Mouse (Mus musculus) hindbrain, embryonic 15.5 days (tissue): ENCODE data around the gene Mturn. TPM values are rescaled to one million over a fixed set of nuclear protein-coding genes. Genes with fewer than 3 reads are reported as not detected.

Source experiments
- ATAC-seq: fragments of 200-750 bp; cut with Nextera tagmentation; 2 replicates; pipeline ENCODE4 v1.8.0; 2017; ENCODE audit warnings: low read depth, moderate number of reproducible peaks, moderate TSS enrichment; ENCODE audit not compliant: low FRiP score
- H3K27ac ChIP-seq: fragments of 300-500 bp; sonication (generic); replicated peaks from 2 replicates; pipeline ENCODE4 v1.5.1; 2015; ENCODE audit warnings: mild to moderate bottlenecking, inconsistent platforms
- H3K27me3 ChIP-seq: fragments of 300-500 bp; sonication (generic); 2 replicates; pipeline ENCODE4 v1.6.1; 2015; ENCODE audit warnings: control low read depth, inconsistent platforms
- H3K36me3 ChIP-seq: fragments of 300-500 bp; sonication (generic); 2 replicates; pipeline ENCODE4 v1.6.1; 2015; ENCODE audit warnings: control low read depth, inconsistent platforms
- H3K4me1 ChIP-seq: fragments of 300-500 bp; sonication (generic); replicated peaks from 2 replicates; pipeline ENCODE4 v1.6.1; 2015; ENCODE audit warnings: control low read depth, inconsistent platforms
- H3K4me2 ChIP-seq: fragments of 300-500 bp; sonication (generic); 2 replicates; pipeline ENCODE4 v1.6.1; 2015; ENCODE audit warnings: moderate library complexity, mild to moderate bottlenecking, inconsistent platforms
- H3K4me3 ChIP-seq: fragments of 300-500 bp; sonication (generic); 2 replicates; pipeline ENCODE4 v1.5.1; 2015; ENCODE audit warnings: mild to moderate bottlenecking, inconsistent platforms
- H3K9ac ChIP-seq: fragments of 300-500 bp; sonication (generic); 2 replicates; pipeline ENCODE4 v1.6.1; 2015; ENCODE audit warnings: inconsistent platforms
- H3K9me3 ChIP-seq: fragments of 300-500 bp; sonication (generic); 2 replicates; pipeline ENCODE4 v1.6.1; 2016; ENCODE audit warnings: control low read depth, inconsistent platforms
- WGBS: fragments of 180-500 bp; shearing (Covaris S2); methylation state at CpG from one replicate; pipeline ENCODE4 v1.1.7; 2015; 5-methylcytosine and 5-hydroxymethylcytosine counted together
- polyA plus RNA-seq: library from polyadenylated mRNA; unstranded; fragments of >200 nt; fragmentation: Nextera tagmentation; extraction: Ambion mirVana; gene quantifications from 2 replicates; pipeline ENCODE4 v1.2.1, GENCODE M21; 2015

The Mturn gene
- polyA plus RNA-seq, 1 experiment from 2014 or later: 89.7 TPM

DNA sequence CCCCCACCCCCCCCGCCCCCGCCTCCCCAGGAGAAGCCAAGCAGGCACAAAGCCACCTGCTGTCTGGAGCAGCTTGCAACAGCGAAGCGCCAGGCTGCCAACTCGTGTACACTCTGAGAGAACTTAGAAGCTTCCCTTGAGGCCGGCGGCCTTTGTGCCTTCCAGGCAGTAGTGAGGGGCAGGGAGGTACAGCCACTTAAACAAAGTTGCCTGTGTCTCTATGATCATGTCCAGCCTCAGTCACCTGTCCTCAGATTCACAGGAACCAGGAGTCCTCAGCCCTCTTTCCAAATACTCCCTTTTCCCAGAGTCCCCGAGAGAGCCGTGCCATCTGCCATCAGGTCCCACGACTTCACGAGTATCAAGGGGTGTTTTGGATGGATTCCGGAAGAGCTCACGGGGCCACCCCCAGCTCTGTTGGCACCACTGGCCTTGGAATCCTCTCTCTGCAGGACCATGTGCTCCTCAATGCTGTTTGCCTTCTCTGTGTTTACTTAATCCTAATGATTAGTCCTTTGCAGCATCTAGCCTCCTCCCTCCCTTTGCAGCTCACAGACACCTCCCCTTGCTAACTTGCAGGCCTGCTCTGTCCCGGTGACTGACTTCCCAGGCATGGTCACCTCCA, 38.4 kb downstream of the Mturn start:
- no peak overlapping the region for H3K9ac ChIP-seq
- no peak overlapping the region for H3K27ac ChIP-seq
- H3K4me3 ChIP-seq: no peak overlapping the region
- no peaks in the 10 kb centered on the region for H3K9me3 ChIP-seq
- H3K4me1 ChIP-seq: 0 out of 2 replicates have a peak, but pooled peaks cover 11% of the 10 kb centered on the region
- no peaks in the 10 kb centered on the region for H3K36me3 ChIP-seq
- peak; percentile 80; the same call in 1 of the 2 replicates for ATAC-seq
- WGBS: 36% methylated on average over 14 of the region's 14 CpGs
- no peak overlapping the region for H3K4me2 ChIP-seq
- no peaks in the 10 kb centered on the region for H3K27me3 ChIP-seq

DNA sequence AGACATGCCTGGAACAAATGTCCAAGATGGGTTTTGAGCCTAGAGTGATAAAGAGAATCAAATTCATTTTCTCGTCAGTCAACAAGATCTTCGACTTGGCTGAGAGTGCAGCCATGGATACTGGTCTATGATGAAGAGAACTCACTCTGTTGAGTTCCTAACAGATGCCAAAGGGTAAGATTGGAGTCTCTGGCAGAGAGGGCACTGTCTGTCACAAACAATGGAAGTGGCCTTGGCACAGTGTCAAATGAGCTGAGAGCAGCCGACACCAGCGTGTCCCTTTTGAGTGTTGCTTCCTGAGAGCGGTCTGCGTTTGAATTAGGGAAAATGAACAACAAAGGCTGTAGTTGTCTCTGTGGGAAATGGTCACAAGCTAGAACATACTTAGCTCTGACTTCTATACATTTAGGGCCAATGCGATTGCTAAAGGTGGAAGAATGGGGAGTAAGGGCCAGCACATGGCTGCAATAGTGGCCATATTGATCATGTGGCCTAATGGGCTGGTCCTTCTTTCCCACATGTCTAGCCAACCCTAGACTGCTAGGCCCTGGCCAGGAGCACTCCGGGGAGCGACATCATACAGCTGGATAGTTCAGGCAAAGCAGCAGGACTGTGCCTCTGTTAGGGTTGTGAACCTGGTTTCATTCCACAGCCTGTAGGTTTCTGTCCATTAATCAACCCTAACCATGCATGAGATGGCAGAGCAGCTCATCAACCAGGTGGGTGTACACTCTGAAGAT, 39.3 kb downstream of the Mturn start:
- no peak overlapping the region for H3K4me3 ChIP-seq
- peak; percentile 64 for ATAC-seq

GRCm38 (mm10) chr6:54721252-54721635, 39.8 kb downstream of the Mturn start:
- no peak overlapping the region for H3K9ac ChIP-seq
- H3K27ac ChIP-seq: no peak overlapping the region
- WGBS: 93% methylated on average over 4 of the region's 4 CpGs
- H3K4me3 ChIP-seq: no peak overlapping the region
- ATAC-seq: no peak
- no peaks in the 10 kb centered on the region for H3K9me3 ChIP-seq
- H3K4me1 ChIP-seq: 0 out of 2 replicates have a peak, but pooled peaks cover 11% of the 10 kb centered on the region
- no peak overlapping the region for H3K4me2 ChIP-seq
- H3K27me3 ChIP-seq: no peaks in the 10 kb centered on the region
- no peaks in the 10 kb centered on the region for H3K36me3 ChIP-seq

More for the DNA sequence above, 39.3 kb downstream of the Mturn start:
- H3K4me2 ChIP-seq: no peak overlapping the region
- H3K9ac ChIP-seq: no peak overlapping the region
- no peaks in the 10 kb centered on the region for H3K36me3 ChIP-seq
- 56% methylated on average over 9 of the region's 9 CpGs for WGBS
- H3K27me3 ChIP-seq: no peaks in the 10 kb centered on the region
- H3K4me1 ChIP-seq: 0 out of 2 replicates have a peak, but pooled peaks cover 11% of the 10 kb centered on the region
- no peaks in the 10 kb centered on the region for H3K9me3 ChIP-seq
- no peak overlapping the region for H3K27ac ChIP-seq

DNA sequence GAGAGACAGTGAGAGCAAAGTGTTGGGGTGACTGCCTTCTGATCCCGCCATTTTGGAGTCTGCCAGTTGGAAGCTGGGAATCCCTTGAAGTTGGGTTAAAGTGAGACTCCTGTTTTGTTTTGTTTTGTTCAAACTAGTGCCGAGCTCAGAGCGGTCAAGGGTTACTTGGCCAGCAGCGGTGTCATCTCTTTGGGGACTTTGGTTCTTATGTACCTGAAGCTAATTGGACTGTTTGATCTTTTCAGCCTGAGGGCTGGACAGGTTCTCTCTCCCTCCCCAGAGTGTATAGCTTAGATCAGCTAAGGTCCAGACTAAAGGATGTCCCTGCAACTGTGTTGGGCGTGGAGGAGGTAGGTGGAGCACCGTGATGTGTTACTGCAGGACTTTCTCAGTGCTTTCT, 44.9 kb downstream of the Mturn start:
- no peaks in the 10 kb centered on the region for H3K9me3 ChIP-seq
- H3K36me3 ChIP-seq: no peaks in the 10 kb centered on the region
- H3K27ac ChIP-seq: no peak overlapping the region
- whole genome bisulfite sequencing: 91% methylated on average over 6 of the region's 6 CpGs
- H3K4me1 ChIP-seq: no peaks in the 10 kb centered on the region
- no peak for ATAC-seq
- no peak overlapping the region for H3K4me3 ChIP-seq
- H3K9ac ChIP-seq: no peak overlapping the region
- H3K27me3 ChIP-seq: no peaks in the 10 kb centered on the region
- no peak overlapping the region for H3K4me2 ChIP-seq

- no peak overlapping the region for H3K27ac ChIP-seq
- H3K4me3 ChIP-seq: no peak overlapping the region
- no peak for ATAC-seq
- H3K4me2 ChIP-seq: no peak overlapping the region
- H3K9ac ChIP-seq: no peak overlapping the region
- H3K36me3 ChIP-seq: no peaks in the 10 kb centered on the region
- H3K27me3 ChIP-seq: no peaks in the 10 kb centered on the region
- 89% methylated on average over 6 of the region's 6 CpGs for WGBS
- no peaks in the 10 kb centered on the region for H3K9me3 ChIP-seq
- no peaks in the 10 kb centered on the region for H3K4me1 ChIP-seq
These were observed 45.4 kb downstream of the Mturn start for GRCm38 (mm10) chr6:54726796-54727195.

GRCm38 (mm10) chr6:54727416-54727815, 46.0 kb downstream of the Mturn start:
- 94% methylated on average over 5 of the region's 5 CpGs for WGBS
- Histone ChIP-seq H3K27me3 (no peaks in the 10 kb centered on the region), H3K27ac (no peak overlapping the region), H3K9ac (no peak overlapping the region), H3K4me2 (no peak overlapping the region), H3K36me3 (no peaks in the 10 kb centered on the region), H3K4me1 (no peaks in the 10 kb centered on the region), H3K9me3 (no peaks in the 10 kb centered on the region), H3K4me3 (no peak overlapping the region)
- no peak for ATAC-seq

GRCm38 (mm10) chr6:54729451-54730105, 48.2 kb downstream of the Mturn start:
- 93% methylated on average over 2 of the region's 2 CpGs for WGBS
- ATAC-seq: no peak
- no peaks in the 10 kb centered on the region for H3K27me3 ChIP-seq

DNA sequence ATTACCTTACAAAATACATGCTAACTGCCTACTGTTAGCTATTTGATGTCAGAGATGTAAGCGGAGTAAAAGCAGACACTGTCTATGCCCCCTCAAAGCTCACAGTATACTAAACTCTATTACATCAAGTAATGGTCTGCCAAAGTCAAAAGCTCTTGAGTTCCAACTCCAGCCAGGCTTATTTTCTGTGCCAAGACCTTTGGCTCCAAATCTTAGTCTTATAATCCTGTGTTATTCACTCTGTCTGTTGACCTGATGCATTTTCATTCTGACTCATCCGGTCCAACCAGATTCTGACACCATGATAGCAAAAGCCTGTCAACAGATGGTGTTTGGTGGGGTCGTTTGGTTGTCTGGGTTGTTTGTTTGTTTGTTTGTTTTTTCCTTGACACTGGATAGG, 50.3 kb downstream of the Mturn start:
- H3K9me3 ChIP-seq: no peaks in the 10 kb centered on the region
- 87% methylated on average over 3 of the region's 3 CpGs for WGBS
- no peak overlapping the region for H3K9ac ChIP-seq
- no peak for ATAC-seq
- H3K27me3 ChIP-seq: no peaks in the 10 kb centered on the region
- H3K4me1 ChIP-seq: no peaks in the 10 kb centered on the region
- H3K4me2 ChIP-seq: no peak overlapping the region
- no peaks in the 10 kb centered on the region for H3K36me3 ChIP-seq
- H3K27ac ChIP-seq: no peak overlapping the region
- H3K4me3 ChIP-seq: no peak overlapping the region

More at GRCm38 (mm10) chr6:54729451-54730105, 48.2 kb downstream of the Mturn start:
- H3K4me1 ChIP-seq: no peaks in the 10 kb centered on the region
- H3K9ac ChIP-seq: no peak overlapping the region
- no peak overlapping the region for H3K4me3 ChIP-seq
- H3K36me3 ChIP-seq: no peaks in the 10 kb centered on the region
- H3K4me2 ChIP-seq: no peak overlapping the region
- H3K27ac ChIP-seq: no peak overlapping the region
- H3K9me3 ChIP-seq: no peaks in the 10 kb centered on the region

GRCm38 (mm10) chr6:54732721-54733120, 51.3 kb downstream of the Mturn start:
- Histone ChIP-seq H3K27me3 (no peaks in the 10 kb centered on the region), H3K4me2 (no peak overlapping the region), H3K36me3 (no peaks in the 10 kb centered on the region), H3K4me1 (no peaks in the 10 kb centered on the region), H3K4me3 (no peak overlapping the region), H3K9me3 (no peaks in the 10 kb centered on the region), H3K27ac (no peak overlapping the region), H3K9ac (no peak overlapping the region)
- WGBS: 63% methylated on average over 7 of the region's 7 CpGs
- ATAC-seq: no peak

DNA sequence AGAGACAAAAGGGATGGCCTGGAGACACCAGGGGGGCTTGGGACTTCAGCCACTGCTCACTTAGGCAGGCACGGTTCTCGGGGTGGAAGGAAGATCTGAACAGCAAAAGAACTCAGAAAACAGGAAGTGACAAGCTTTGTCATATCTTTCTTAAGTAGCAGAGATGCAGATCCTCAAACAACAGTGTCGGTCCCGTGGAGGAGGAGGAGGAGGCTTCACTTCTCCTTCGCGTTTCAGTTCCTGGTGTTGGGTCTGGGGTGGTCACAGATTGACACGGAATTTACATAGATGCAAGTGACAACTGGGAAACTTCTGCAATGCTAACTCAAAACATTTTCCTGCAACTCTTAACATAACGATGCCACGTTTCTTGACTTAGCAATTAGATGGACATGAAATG, 54.7 kb downstream of the Mturn start:
- no peaks in the 10 kb centered on the region for H3K4me1 ChIP-seq
- 79% methylated on average over 9 of the region's 9 CpGs for WGBS
- H3K27me3 ChIP-seq: no peaks in the 10 kb centered on the region
- no peaks in the 10 kb centered on the region for H3K36me3 ChIP-seq
- no peak overlapping the region for H3K27ac ChIP-seq
- no peaks in the 10 kb centered on the region for H3K9me3 ChIP-seq
- no peak overlapping the region for H3K4me2 ChIP-seq
- H3K9ac ChIP-seq: no peak overlapping the region
- no peak overlapping the region for H3K4me3 ChIP-seq
- ATAC-seq: no peak

- no peak overlapping the region for H3K4me2 ChIP-seq
- H3K36me3 ChIP-seq: no peaks in the 10 kb centered on the region
- H3K27me3 ChIP-seq: no peaks in the 10 kb centered on the region
- H3K9me3 ChIP-seq: no peaks in the 10 kb centered on the region
- no peak overlapping the region for H3K27ac ChIP-seq
- no peak overlapping the region for H3K9ac ChIP-seq
- H3K4me3 ChIP-seq: no peak overlapping the region
- H3K4me1 ChIP-seq: no peaks in the 10 kb centered on the region
- no peak for ATAC-seq
- WGBS: 85% methylated on average over 3 of the region's 3 CpGs
These were observed 55.8 kb downstream of the Mturn start for GRCm38 (mm10) chr6:54737255-54737654.

GRCm38 (mm10) chr6:54737684-54738083, 56.3 kb downstream of the Mturn start:
- WGBS: 90% methylated on average over 3 of the region's 3 CpGs
- H3K27ac ChIP-seq: no peak overlapping the region
- H3K9ac ChIP-seq: no peak overlapping the region
- no peak overlapping the region for H3K4me2 ChIP-seq
- H3K4me3 ChIP-seq: no peak overlapping the region
- H3K36me3 ChIP-seq: no peaks in the 10 kb centered on the region
- no peaks in the 10 kb centered on the region for H3K4me1 ChIP-seq
- no peak for ATAC-seq
- no peaks in the 10 kb centered on the region for H3K9me3 ChIP-seq
- H3K27me3 ChIP-seq: no peaks in the 10 kb centered on the region
